Mouse (Mus musculus): ENCODE measurements at regions not wholly inside any gene's neighbourhood (a gene's known extent, or its start where the extent isn't known, plus 50 kb on each side); places are given as distances from the start of the nearest gene placed in this dataset.

- ATAC-seq (ENCODE audit: low read depth): no peak
- H3K4me1 ChIP-seq (ENCODE audit: control insufficient read depth, insufficient read depth, low read length): no peaks in the 10 kb centered on the region
- H3K4me3 ChIP-seq (ENCODE audit: low read depth, low read length): no peak overlapping the region
- no peak overlapping the region for H3K9ac ChIP-seq (replicated peaks; ENCODE audit: low read depth, low read length)
- no peaks in the 10 kb centered on the region for H3K36me3 ChIP-seq (ENCODE audit: control insufficient read depth, insufficient read depth, low read length)
- H3K27ac ChIP-seq (ENCODE audit: low read depth, low read length): no peak overlapping the region
- WGBS: 83% methylated on average over 6 of the region's 6 CpGs
- no peaks in the 10 kb centered on the region for H3K27me3 ChIP-seq (ENCODE audit: control insufficient read depth, insufficient read depth, low read length)
- H3K4me2 ChIP-seq (ENCODE audit: low read depth, low read length): no peak overlapping the region
- no peaks in the 10 kb centered on the region for H3K9me3 ChIP-seq (ENCODE audit: control insufficient read depth, low read length)
Observed at GRCm38 (mm10) chr13:101572809-101573590, 195.0 kb downstream of the Pik3r1 start.

- 94% methylated on average over 9 of the region's 9 CpGs for WGBS
- H3K36me3 ChIP-seq (ENCODE audit: control insufficient read depth, insufficient read depth, low read length): no peaks in the 10 kb centered on the region
- H3K9me3 ChIP-seq (ENCODE audit: control insufficient read depth, low read length): no peaks in the 10 kb centered on the region
Observed at GRCm38 (mm10) chr13:101572246-101572645, 195.8 kb downstream of the Pik3r1 start.

GRCm38 (mm10) chr13:101570034-101570433 is 198.0 kb downstream of the Pik3r1 start:
- H3K36me3 ChIP-seq (ENCODE audit: control insufficient read depth, insufficient read depth, low read length): no peaks in the 10 kb centered on the region
- 32% methylated on average over 4 of the region's 4 CpGs for WGBS
- no peak overlapping the region for H3K4me3 ChIP-seq (ENCODE audit: low read depth, low read length)
- H3K4me1 ChIP-seq (ENCODE audit: control insufficient read depth, insufficient read depth, low read length): no peaks in the 10 kb centered on the region
- H3K9ac ChIP-seq (replicated peaks; ENCODE audit: low read depth, low read length): no peak overlapping the region
- H3K4me2 ChIP-seq (ENCODE audit: low read depth, low read length): no peak overlapping the region
- no peaks in the 10 kb centered on the region for H3K27me3 ChIP-seq (ENCODE audit: control insufficient read depth, insufficient read depth, low read length)
- no peak for ATAC-seq (ENCODE audit: low read depth)
- no peak overlapping the region for H3K27ac ChIP-seq (ENCODE audit: low read depth, low read length)
- no peaks in the 10 kb centered on the region for H3K9me3 ChIP-seq (ENCODE audit: control insufficient read depth, low read length)

More at GRCm38 (mm10) chr13:101572246-101572645, 195.8 kb downstream of the Pik3r1 start:
- ATAC-seq (ENCODE audit: low read depth): no peak
- H3K4me3 ChIP-seq (ENCODE audit: low read depth, low read length): no peak overlapping the region
- H3K4me1 ChIP-seq (ENCODE audit: control insufficient read depth, insufficient read depth, low read length): no peaks in the 10 kb centered on the region
- H3K4me2 ChIP-seq (ENCODE audit: low read depth, low read length): no peak overlapping the region
- H3K27me3 ChIP-seq (ENCODE audit: control insufficient read depth, insufficient read depth, low read length): no peaks in the 10 kb centered on the region
- H3K27ac ChIP-seq (ENCODE audit: low read depth, low read length): no peak overlapping the region
- no peak overlapping the region for H3K9ac ChIP-seq (replicated peaks; ENCODE audit: low read depth, low read length)

- WGBS: 77% methylated on average over 6 of the region's 6 CpGs
- no peak overlapping the region for H3K4me2 ChIP-seq (ENCODE audit: low read depth, low read length)
- no peak overlapping the region for H3K9ac ChIP-seq (replicated peaks; ENCODE audit: low read depth, low read length)
- no peaks in the 10 kb centered on the region for H3K36me3 ChIP-seq (ENCODE audit: control insufficient read depth, insufficient read depth, low read length)
- H3K9me3 ChIP-seq (ENCODE audit: control insufficient read depth, low read length): no peaks in the 10 kb centered on the region
- no peaks in the 10 kb centered on the region for H3K4me1 ChIP-seq (ENCODE audit: control insufficient read depth, insufficient read depth, low read length)
- H3K27me3 ChIP-seq (ENCODE audit: control insufficient read depth, insufficient read depth, low read length): no peaks in the 10 kb centered on the region
- ATAC-seq (ENCODE audit: low read depth): no peak
- H3K27ac ChIP-seq (ENCODE audit: low read depth, low read length): no peak overlapping the region
- no peak overlapping the region for H3K4me3 ChIP-seq (ENCODE audit: low read depth, low read length)
Observed at GRCm38 (mm10) chr13:101568985-101569631, 198.9 kb downstream of the Pik3r1 start.

- Histone ChIP-seq H3K9ac (replicated peaks; ENCODE audit: low read depth, low read length) (no peak overlapping the region), H3K27me3 (ENCODE audit: control insufficient read depth, insufficient read depth, low read length) (no peaks in the 10 kb centered on the region), H3K4me1 (ENCODE audit: control insufficient read depth, insufficient read depth, low read length) (no peaks in the 10 kb centered on the region), H3K36me3 (ENCODE audit: control insufficient read depth, insufficient read depth, low read length) (no peaks in the 10 kb centered on the region), H3K4me2 (ENCODE audit: low read depth, low read length) (no peak overlapping the region), H3K9me3 (ENCODE audit: control insufficient read depth, low read length) (no peaks in the 10 kb centered on the region), H3K4me3 (ENCODE audit: low read depth, low read length) (no peak overlapping the region), H3K27ac (ENCODE audit: low read depth, low read length) (no peak overlapping the region)
- whole genome bisulfite sequencing: 91% methylated on average over 1 of the region's 1 CpGs
- ATAC-seq (ENCODE audit: low read depth): no peak
Observed at GRCm38 (mm10) chr13:101565323-101565722, 202.7 kb downstream of the Pik3r1 start.

GRCm38 (mm10) chr13:101555371-101555874 is 212.6 kb downstream of the Pik3r1 start:
- H3K4me1 ChIP-seq (ENCODE audit: control insufficient read depth, insufficient read depth, low read length): no peaks in the 10 kb centered on the region
- 93% methylated on average over 3 of the region's 3 CpGs for WGBS
- no peaks in the 10 kb centered on the region for H3K36me3 ChIP-seq (ENCODE audit: control insufficient read depth, insufficient read depth, low read length)

GRCm38 (mm10) chr13:101553131-101553549 is 214.9 kb downstream of the Pik3r1 start:
- Histone ChIP-seq H3K27ac (ENCODE audit: low read depth, low read length) (no peak overlapping the region), H3K27me3 (ENCODE audit: control insufficient read depth, insufficient read depth, low read length) (no peaks in the 10 kb centered on the region), H3K4me2 (ENCODE audit: low read depth, low read length) (no peak overlapping the region), H3K4me3 (ENCODE audit: low read depth, low read length) (no peak overlapping the region), H3K9ac (replicated peaks; ENCODE audit: low read depth, low read length) (no peak overlapping the region), H3K9me3 (ENCODE audit: control insufficient read depth, low read length) (no peaks in the 10 kb centered on the region), H3K4me1 (ENCODE audit: control insufficient read depth, insufficient read depth, low read length) (no peaks in the 10 kb centered on the region), H3K36me3 (ENCODE audit: control insufficient read depth, insufficient read depth, low read length) (no peaks in the 10 kb centered on the region)
- 62% methylated on average over 8 of the region's 8 CpGs for WGBS
- no peak for ATAC-seq (ENCODE audit: low read depth)

More at GRCm38 (mm10) chr13:101555371-101555874, 212.6 kb downstream of the Pik3r1 start:
- Histone ChIP-seq H3K27ac (ENCODE audit: low read depth, low read length) (no peak overlapping the region), H3K27me3 (ENCODE audit: control insufficient read depth, insufficient read depth, low read length) (no peaks in the 10 kb centered on the region), H3K4me3 (ENCODE audit: low read depth, low read length) (no peak overlapping the region), H3K9ac (replicated peaks; ENCODE audit: low read depth, low read length) (no peak overlapping the region), H3K4me2 (ENCODE audit: low read depth, low read length) (no peak overlapping the region), H3K9me3 (ENCODE audit: control insufficient read depth, low read length) (no peaks in the 10 kb centered on the region)
- ATAC-seq (ENCODE audit: low read depth): no peak

GRCm38 (mm10) chr13:101552451-101552850 is 215.6 kb downstream of the Pik3r1 start:
- Histone ChIP-seq H3K9ac (replicated peaks; ENCODE audit: low read depth, low read length) (no peak overlapping the region), H3K9me3 (ENCODE audit: control insufficient read depth, low read length) (no peaks in the 10 kb centered on the region), H3K4me3 (ENCODE audit: low read depth, low read length) (no peak overlapping the region), H3K27me3 (ENCODE audit: control insufficient read depth, insufficient read depth, low read length) (no peaks in the 10 kb centered on the region), H3K4me1 (ENCODE audit: control insufficient read depth, insufficient read depth, low read length) (no peaks in the 10 kb centered on the region), H3K27ac (ENCODE audit: low read depth, low read length) (no peak overlapping the region), H3K4me2 (ENCODE audit: low read depth, low read length) (no peak overlapping the region), H3K36me3 (ENCODE audit: control insufficient read depth, insufficient read depth, low read length) (no peaks in the 10 kb centered on the region)
- no peak for ATAC-seq (ENCODE audit: low read depth)
- 91% methylated on average over 2 of the region's 2 CpGs for WGBS

GRCm38 (mm10) chr13:101551068-101551467 is 216.9 kb downstream of the Pik3r1 start:
- Histone ChIP-seq H3K4me3 (ENCODE audit: low read depth, low read length) (no peak overlapping the region), H3K27me3 (ENCODE audit: control insufficient read depth, insufficient read depth, low read length) (no peaks in the 10 kb centered on the region), H3K27ac (ENCODE audit: low read depth, low read length) (no peak overlapping the region), H3K9me3 (ENCODE audit: control insufficient read depth, low read length) (no peaks in the 10 kb centered on the region), H3K9ac (replicated peaks; ENCODE audit: low read depth, low read length) (no peak overlapping the region), H3K4me1 (ENCODE audit: control insufficient read depth, insufficient read depth, low read length) (no peaks in the 10 kb centered on the region), H3K36me3 (ENCODE audit: control insufficient read depth, insufficient read depth, low read length) (no peaks in the 10 kb centered on the region), H3K4me2 (ENCODE audit: low read depth, low read length) (no peak overlapping the region)
- no peak for ATAC-seq (ENCODE audit: low read depth)
- WGBS: 89% methylated on average over 6 of the region's 6 CpGs
